Mouse (Mus musculus): ENCODE measurements around the gene Tmprss12.
"Not testable (repeated sequence)": the region's sequence is repeated elsewhere in the genome, so short reads cannot be mapped to it uniquely, and the experiment has no call there.

The Tmprss12 gene

GRCm38 (mm10) chr15:100328089-100328488 is 47.5 kb downstream of the Tmprss12 start:
- not testable (repeated sequence) for DNase-seq

GRCm38 (mm10) chr15:100329336-100329735 is 48.7 kb downstream of the Tmprss12 start:
- DNase-seq: not testable (repeated sequence)

DNA sequence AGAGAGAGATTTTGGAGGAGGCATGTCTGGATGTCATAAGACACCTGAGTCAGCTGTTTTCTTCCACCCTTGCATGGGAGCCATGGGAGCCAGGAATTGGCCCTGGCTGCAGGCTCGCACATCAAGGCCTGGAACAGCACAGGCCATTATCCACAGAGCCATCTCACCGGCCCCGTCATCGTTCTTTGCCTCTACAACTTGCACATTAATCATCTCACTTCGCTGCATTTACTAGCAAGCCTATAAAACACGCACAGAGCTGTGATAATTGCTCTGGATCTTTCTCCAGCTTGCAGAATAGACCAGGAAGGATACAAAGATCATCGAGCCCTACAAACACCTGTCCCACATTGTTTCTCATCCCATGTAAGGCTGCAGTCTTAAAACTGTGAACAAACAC is 50.1 kb downstream of the Tmprss12 start:
- no peak for DNase-seq

- DNase-seq: not testable (repeated sequence)
Observed at GRCm38 (mm10) chr15:100332077-100332961, 51.7 kb downstream of the Tmprss12 start.

- DNase-seq: no peak
Observed at GRCm38 (mm10) chr15:100334629-100335028, 54.0 kb downstream of the Tmprss12 start, which contains the start of gene Mettl7a3. TSS of gene Mettl7a3 (plus strand) at chr15:100334929.

- DNase-seq: not testable (repeated sequence)
Observed at GRCm38 (mm10) chr15:100337328-100337727, 56.7 kb downstream of the Tmprss12 start.

GRCm38 (mm10) chr15:100337847-100338246 is 57.2 kb downstream of the Tmprss12 start:
- peak; percentile 61 for DNase-seq

DNA sequence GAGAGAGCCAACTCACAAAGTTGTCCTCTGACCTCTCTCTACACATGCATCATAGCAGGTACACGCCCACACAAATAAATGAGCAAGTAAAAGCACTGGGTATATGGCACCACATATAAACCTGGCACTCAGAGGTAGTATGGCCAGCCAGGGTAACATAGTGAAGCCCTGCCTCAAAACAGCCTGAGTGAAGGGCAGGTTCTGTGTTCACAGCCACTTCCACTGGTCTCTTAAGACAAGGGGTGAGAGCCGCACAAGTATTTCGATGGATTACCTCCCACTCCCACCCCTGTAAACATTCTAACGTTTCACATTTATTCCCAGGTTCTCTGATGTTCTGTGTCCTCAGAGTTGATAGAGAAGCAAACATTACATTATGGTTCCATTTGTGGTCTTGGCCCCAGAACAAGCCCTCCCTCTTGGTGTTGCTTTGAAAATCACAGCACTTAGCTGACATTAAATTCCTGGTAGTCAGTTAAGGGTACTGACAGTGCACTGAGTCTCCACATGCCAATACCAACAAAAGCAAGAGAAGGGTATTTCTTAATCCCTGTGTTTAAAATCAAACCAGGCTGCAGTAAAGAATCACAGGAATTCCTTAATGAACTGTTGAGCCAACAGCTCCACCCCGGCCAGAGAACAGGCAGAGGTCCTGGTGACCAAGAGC is 60.8 kb downstream of the Tmprss12 start:
- not testable (repeated sequence) for DNase-seq

All from liver (tissue).